Mouse (Mus musculus) T-cell, adult 2 months (primary cell): ENCODE data around the gene Dcaf8.

Source experiments
- DNase-seq: peaks from one replicate; pipeline ENCODE4 v3.0.0; 2022; ENCODE audit warnings: low spot score

Dcaf8 gene

GRCm38 (mm10) chr1:172197146-172197545 lies 49.3 kb downstream of the Dcaf8 start:
- DNase-seq: peak; percentile 32

GRCm38 (mm10) chr1:172197851-172198250 lies 50.0 kb downstream of the Dcaf8 start:
- no peak for DNase-seq

- DNase-seq: no peak
Observed at GRCm38 (mm10) chr1:172198316-172198715, 50.4 kb downstream of the Dcaf8 start.

- DNase-seq: no peak
Observed at GRCm38 (mm10) chr1:172198996-172199395, 51.1 kb downstream of the Dcaf8 start.

GRCm38 (mm10) chr1:172200161-172200560 lies 52.3 kb downstream of the Dcaf8 start:
- DNase-seq: no peak

- DNase-seq: no peak
Observed at GRCm38 (mm10) chr1:172200871-172201447, 53.1 kb downstream of the Dcaf8 start.

GRCm38 (mm10) chr1:172201967-172202880 lies 54.3 kb downstream of the Dcaf8 start:
- no peak for DNase-seq

GRCm38 (mm10) chr1:172202894-172203522 lies 55.1 kb downstream of the Dcaf8 start:
- DNase-seq: no peak

GRCm38 (mm10) chr1:172203566-172203965 lies 55.7 kb downstream of the Dcaf8 start:
- DNase-seq: no peak

- no peak for DNase-seq
Observed at GRCm38 (mm10) chr1:172204033-172204813, 56.3 kb downstream of the Dcaf8 start.

- no peak for DNase-seq
Observed at GRCm38 (mm10) chr1:172204814-172205740, 57.2 kb downstream of the Dcaf8 start.

GRCm38 (mm10) chr1:172205741-172206087 lies 57.8 kb downstream of the Dcaf8 start:
- peak; percentile 42 for DNase-seq

- peak; percentile 66 for DNase-seq
Observed at GRCm38 (mm10) chr1:172206141-172206917, 58.4 kb downstream of the Dcaf8 start, which contains the start of gene Pea15a. Gene Pea15a (minus strand): TSS chr1:172206804.

GRCm38 (mm10) chr1:172207111-172207584 lies 59.3 kb downstream of the Dcaf8 start:
- DNase-seq: no peak

GRCm38 (mm10) chr1:172212776-172213175 lies 64.9 kb downstream of the Dcaf8 start:
- DNase-seq: no peak

GRCm38 (mm10) chr1:172213771-172214170 lies 65.9 kb downstream of the Dcaf8 start:
- DNase-seq: no peak

GRCm38 (mm10) chr1:172214748-172215147 lies 66.9 kb downstream of the Dcaf8 start:
- no peak for DNase-seq

- DNase-seq: peak; percentile 85
Observed at GRCm38 (mm10) chr1:172217148-172217547, 69.3 kb downstream of the Dcaf8 start.

GRCm38 (mm10) chr1:172218164-172218910 lies 70.5 kb downstream of the Dcaf8 start:
- no peak for DNase-seq
